Mouse (Mus musculus) heart, adult 2 months (tissue): Measurements from ENCODE around the gene Krt75.

ENCODE experiments used
- CTCF ChIP-seq: fragments of 200-600 bp; IDR thresholded peaks from 2 replicates; pipeline ENCODE4 v1.8.1; 2022; ENCODE audit warnings: antibody characterized with exemption, mild to moderate bottlenecking, moderate library complexity
- EP300 ChIP-seq: fragments of 200-500 bp; IDR thresholded peaks from 2 replicates; pipeline ENCODE4 v1.6.1; 2011; ENCODE audit warnings: low read depth, low read length, control low read depth; ENCODE audit not compliant: insufficient read depth
- POLR2A ChIP-seq: fragments of 200-500 bp; IDR thresholded peaks from 2 replicates; pipeline ENCODE4 v1.6.1; 2011; ENCODE audit warnings: mild to moderate bottlenecking, low read depth, low read length, control low read depth; ENCODE audit not compliant: insufficient read depth

DNA sequence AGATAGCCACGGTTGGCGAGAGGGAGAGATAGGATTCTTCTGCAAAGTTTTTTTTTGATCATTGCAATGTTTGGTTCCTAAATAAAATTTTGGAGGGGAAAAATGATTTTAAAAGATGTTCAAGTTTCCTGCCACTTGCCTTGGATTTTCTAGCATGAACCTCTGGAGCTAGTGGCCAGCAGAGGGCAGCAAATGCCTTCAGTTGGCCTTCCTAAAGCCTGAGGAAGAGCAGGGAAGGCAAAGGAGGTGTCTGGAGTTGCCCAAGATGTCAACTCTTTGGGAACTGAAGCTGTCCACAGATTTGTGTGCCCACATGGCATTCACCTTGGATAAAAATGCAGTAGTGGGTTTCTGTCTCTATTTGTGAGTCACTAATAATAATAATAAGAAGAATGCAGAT lies 53.9 kb downstream of the Krt75 start:
- TF ChIP-seq CTCF (peak; percentile 91), EP300 (0 out of 2 replicates have a peak, but pooled peaks have one; percentile 61), POLR2A (no peak)
